Mouse (Mus musculus) embryonic facial prominence, embryonic 12.5 days (tissue): ENCODE data around the gene Aagab. TPM values are rescaled to one million over a fixed set of nuclear protein-coding genes. Genes with fewer than 3 reads are reported as not detected.

ENCODE experiments used
- ATAC-seq: fragments of 200-750 bp; cut with Nextera tagmentation; 2 replicates; pipeline ENCODE4 v1.8.0; 2017; ENCODE audit not compliant: insufficient number of reproducible peaks, insufficient read depth, low FRiP score, low TSS enrichment
- H3K27ac ChIP-seq: fragments of 300-500 bp; sonication (generic); 2 replicates; pipeline ENCODE4 v1.5.1; 2016; ENCODE audit warnings: mild to moderate bottlenecking
- H3K27me3 ChIP-seq: fragments of 300-500 bp; sonication (generic); 2 replicates; pipeline ENCODE4 v1.6.1; 2016; ENCODE audit warnings: mild to moderate bottlenecking, moderate library complexity
- H3K36me3 ChIP-seq: fragments of 300-500 bp; sonication (generic); 2 replicates; pipeline ENCODE4 v1.6.1; 2016; ENCODE audit warnings: mild to moderate bottlenecking
- H3K4me1 ChIP-seq: fragments of 300-500 bp; sonication (generic); 2 replicates; pipeline ENCODE4 v1.6.1; 2016
- H3K4me2 ChIP-seq: fragments of 300-500 bp; sonication (generic); replicated peaks from 2 replicates; pipeline ENCODE4 v1.6.1; 2016; ENCODE audit warnings: mild to moderate bottlenecking, moderate library complexity
- H3K4me3 ChIP-seq: fragments of 300-500 bp; sonication (generic); 2 replicates; pipeline ENCODE4 v1.5.1; 2016; ENCODE audit warnings: mild to moderate bottlenecking
- H3K9ac ChIP-seq: fragments of 300-500 bp; sonication (generic); 2 replicates; pipeline ENCODE4 v1.6.1; 2016; ENCODE audit warnings: mild to moderate bottlenecking, moderate library complexity
- H3K9me3 ChIP-seq: fragments of 300-500 bp; sonication (generic); 2 replicates; pipeline ENCODE4 v1.6.1; 2016; ENCODE audit warnings: mild to moderate bottlenecking, moderate library complexity
- WGBS: fragments of 180-500 bp; shearing (Covaris S2); methylation state at CpG from one replicate; pipeline ENCODE4 v1.1.7; 2016; 5-methylcytosine and 5-hydroxymethylcytosine counted together
- polyA plus RNA-seq: library from polyadenylated mRNA; unstranded; fragments of >200 nt; fragmentation: Nextera tagmentation; extraction: Ambion mirVana; gene quantifications from 2 replicates; pipeline ENCODE4 v1.2.1, GENCODE M21; 2016

Gene Aagab
- polyA plus RNA-seq, 1 experiment from 2014 or later = 28.7 TPM

GRCm38 (mm10) chr9:63663222-63663621 is 60.8 kb downstream of the Aagab start:
- Histone ChIP-seq H3K9me3 (no peaks in the 10 kb centered on the region), H3K36me3 (peaks cover 33% of the 10 kb centered on the region), H3K4me2 (no peak overlapping the region), H3K27ac (peak overlapping the region; percentile 64), H3K4me1 (peaks cover 66% of the 10 kb centered on the region), H3K27me3 (no peaks in the 10 kb centered on the region), H3K4me3 (no peak overlapping the region), H3K9ac (no peak overlapping the region)
- no peak for ATAC-seq
- WGBS = 26% methylated on average over 10 of the region's 10 CpGs

- H3K27me3 ChIP-seq = no peaks in the 10 kb centered on the region
- peaks cover 67% of the 10 kb centered on the region for H3K4me1 ChIP-seq
- H3K4me2 ChIP-seq = no peak overlapping the region
- H3K27ac ChIP-seq = peak overlapping the region; percentile 64; the same call in 1 of the 2 replicates
- H3K9ac ChIP-seq = no peak overlapping the region
- H3K4me3 ChIP-seq = no peak overlapping the region
- WGBS = 49% methylated on average over 2 of the region's 2 CpGs
- H3K9me3 ChIP-seq = no peaks in the 10 kb centered on the region
- no peak for ATAC-seq
- H3K36me3 ChIP-seq = peaks cover 33% of the 10 kb centered on the region
Measured at GRCm38 (mm10) chr9:63664300-63664745, 61.9 kb downstream of the Aagab start.

- Histone ChIP-seq H3K4me3 (no peak overlapping the region), H3K4me2 (no peak overlapping the region), H3K4me1 (peaks cover 61% of the 10 kb centered on the region), H3K9me3 (no peaks in the 10 kb centered on the region), H3K27ac (peak overlapping the region; percentile 69), H3K36me3 (peaks cover 33% of the 10 kb centered on the region), H3K9ac (no peak overlapping the region), H3K27me3 (no peaks in the 10 kb centered on the region)
- WGBS = 36% methylated on average over 13 of the region's 13 CpGs
- no peak for ATAC-seq
Measured at GRCm38 (mm10) chr9:63664792-63665646, 62.6 kb downstream of the Aagab start.

- no peaks in the 10 kb centered on the region for H3K27me3 ChIP-seq
- H3K4me3 ChIP-seq = no peak overlapping the region
- H3K9me3 ChIP-seq = no peaks in the 10 kb centered on the region
- peaks cover 26% of the 10 kb centered on the region for H3K36me3 ChIP-seq
- H3K9ac ChIP-seq = no peak overlapping the region
- WGBS = 63% methylated on average over 18 of the region's 18 CpGs
- H3K27ac ChIP-seq = peak overlapping the region; percentile 1; the same call in 1 of the 2 replicates
- H3K4me1 ChIP-seq = peaks cover 61% of the 10 kb centered on the region
- no peak overlapping the region for H3K4me2 ChIP-seq
- no peak for ATAC-seq
Measured at GRCm38 (mm10) chr9:63666612-63667372, 64.3 kb downstream of the Aagab start.

GRCm38 (mm10) chr9:63667373-63667724 is 64.9 kb downstream of the Aagab start:
- H3K36me3 ChIP-seq = peaks cover 21% of the 10 kb centered on the region
- no peak overlapping the region for H3K4me3 ChIP-seq
- no peaks in the 10 kb centered on the region for H3K27me3 ChIP-seq
- no peaks in the 10 kb centered on the region for H3K9me3 ChIP-seq
- H3K4me2 ChIP-seq = no peak overlapping the region
- WGBS = 82% methylated on average over 8 of the region's 8 CpGs
- no peak overlapping the region for H3K9ac ChIP-seq
- 0 out of 2 replicates have a peak overlapping the region, but pooled peaks have one; percentile 1 for H3K27ac ChIP-seq
- H3K4me1 ChIP-seq = peaks cover 61% of the 10 kb centered on the region
- ATAC-seq = no peak

GRCm38 (mm10) chr9:63668621-63669020 is 66.2 kb downstream of the Aagab start:
- Histone ChIP-seq H3K4me3 (no peak overlapping the region), H3K4me2 (no peak overlapping the region), H3K9ac (no peak overlapping the region), H3K27me3 (no peaks in the 10 kb centered on the region), H3K9me3 (no peaks in the 10 kb centered on the region), H3K4me1 (peaks cover 65% of the 10 kb centered on the region), H3K27ac (no peak overlapping the region), H3K36me3 (peaks cover 17% of the 10 kb centered on the region)
- ATAC-seq = no peak
- 66% methylated on average over 1 of the region's 1 CpGs for WGBS

- no peaks in the 10 kb centered on the region for H3K27me3 ChIP-seq
- no peaks in the 10 kb centered on the region for H3K9me3 ChIP-seq
- H3K27ac ChIP-seq = no peak overlapping the region
- H3K4me2 ChIP-seq = no peak overlapping the region
- H3K4me3 ChIP-seq = no peak overlapping the region
- WGBS = 95% methylated on average over 7 of the region's 7 CpGs
- H3K9ac ChIP-seq = no peak overlapping the region
- ATAC-seq = no peak
- H3K36me3 ChIP-seq = peaks cover 17% of the 10 kb centered on the region
- H3K4me1 ChIP-seq = peaks cover 54% of the 10 kb centered on the region
Measured at GRCm38 (mm10) chr9:63669816-63670215, 67.4 kb downstream of the Aagab start.

- WGBS = 60% methylated on average over 8 of the region's 8 CpGs
- H3K9ac ChIP-seq = no peak overlapping the region
- H3K4me3 ChIP-seq = no peak overlapping the region
- H3K4me1 ChIP-seq = peaks cover 27% of the 10 kb centered on the region
- no peaks in the 10 kb centered on the region for H3K9me3 ChIP-seq
- H3K36me3 ChIP-seq = peaks cover 3% of the 10 kb centered on the region; the same call in 1 of the 2 replicates
- ATAC-seq = no peak
- no peak overlapping the region for H3K4me2 ChIP-seq
- no peak overlapping the region for H3K27ac ChIP-seq
- no peaks in the 10 kb centered on the region for H3K27me3 ChIP-seq
Measured at GRCm38 (mm10) chr9:63672797-63673493, 70.5 kb downstream of the Aagab start.

- 81% methylated on average over 3 of the region's 3 CpGs for WGBS
Measured at GRCm38 (mm10) chr9:63673494-63673805, 71.0 kb downstream of the Aagab start.

GRCm38 (mm10) chr9:63674613-63675012 is 72.2 kb downstream of the Aagab start:
- H3K4me2 ChIP-seq = no peak overlapping the region
- no peak overlapping the region for H3K27ac ChIP-seq
- H3K4me1 ChIP-seq = peaks cover 18% of the 10 kb centered on the region
- no peak overlapping the region for H3K4me3 ChIP-seq
- peaks cover 3% of the 10 kb centered on the region; the same call in 1 of the 2 replicates for H3K36me3 ChIP-seq
- no peaks in the 10 kb centered on the region for H3K9me3 ChIP-seq
- WGBS = 90% methylated on average over 10 of the region's 10 CpGs
- H3K27me3 ChIP-seq = no peaks in the 10 kb centered on the region
- ATAC-seq = no peak
- H3K9ac ChIP-seq = no peak overlapping the region

More at GRCm38 (mm10) chr9:63673494-63673805, 71.0 kb downstream of the Aagab start:
- Histone ChIP-seq H3K36me3 (peaks cover 3% of the 10 kb centered on the region; the same call in 1 of the 2 replicates), H3K9me3 (no peaks in the 10 kb centered on the region), H3K4me2 (no peak overlapping the region), H3K4me3 (no peak overlapping the region), H3K9ac (no peak overlapping the region), H3K4me1 (peaks cover 27% of the 10 kb centered on the region), H3K27ac (no peak overlapping the region), H3K27me3 (no peaks in the 10 kb centered on the region)
- no peak for ATAC-seq

GRCm38 (mm10) chr9:63677621-63678020 is 75.2 kb downstream of the Aagab start:
- H3K4me1 ChIP-seq = peaks cover 21% of the 10 kb centered on the region
- no peaks in the 10 kb centered on the region for H3K27me3 ChIP-seq
- no peaks in the 10 kb centered on the region for H3K9me3 ChIP-seq
- no peak overlapping the region for H3K9ac ChIP-seq
- no peak overlapping the region for H3K27ac ChIP-seq
- no peak overlapping the region for H3K4me3 ChIP-seq
- no peak for ATAC-seq
- H3K4me2 ChIP-seq = no peak overlapping the region
- no peaks in the 10 kb centered on the region for H3K36me3 ChIP-seq
- WGBS = 49% methylated on average over 3 of the region's 3 CpGs
